Mouse (Mus musculus): ENCODE results near the gene Cks2. TPM values are rescaled to one million over a fixed set of nuclear protein-coding genes. Genes with fewer than 3 reads are reported as not detected.
"Not testable (repeated sequence)": the region's sequence is repeated elsewhere in the genome, so short reads cannot be mapped to it uniquely, and the experiment has no call there.

Cks2 gene
- polyA plus RNA-seq, 1 experiment: 95.1 TPM

- peaks cover 4% of the 10 kb centered on the region for H3K79me2 ChIP-seq (ENCODE audit: control insufficient read depth, insufficient read depth)
- TF ChIP-seq TCF3 (IDR thresholded peaks at IDR 0.05; ENCODE audit: insufficient read length, low read depth) (no peak), CEBPB (IDR thresholded peaks at IDR 0.05; ENCODE audit: insufficient read depth, poor library complexity, severe bottlenecking) (no peak), MYOD1 (IDR thresholded peaks at IDR 0.05; ENCODE audit: control insufficient read depth in 1 of 3, insufficient read length in 2 of 3, low read depth in 2 of 3) (no peak), MYOG (IDR thresholded peaks at IDR 0.05; ENCODE audit: control insufficient read depth in 1 of 3, insufficient read depth in 1 of 3, insufficient read length in 2 of 3, low read depth in 2 of 3) (no peak), POLR2A (IDR thresholded peaks at IDR 0.05; ENCODE audit: insufficient read length, low read depth) (no peak), E2F4 (IDR thresholded peaks at IDR 0.05; ENCODE audit: insufficient read depth) (no peak), REST (IDR thresholded peaks at IDR 0.05; ENCODE audit: insufficient read depth, insufficient read length) (no peak), MAX (IDR thresholded peaks at IDR 0.05; ENCODE audit: low read depth) (no peak), TCF12 (IDR thresholded peaks at IDR 0.05; ENCODE audit: insufficient read depth, poor library complexity, severe bottlenecking) (no peak), USF1 (IDR thresholded peaks at IDR 0.05; ENCODE audit: low read depth) (no peak), SRF (IDR thresholded peaks at IDR 0.05; ENCODE audit: control insufficient read depth, insufficient read length, low read depth) (no peak), POLR2AphosphoS2 (IDR thresholded peaks at IDR 0.05; ENCODE audit: insufficient read length, low read depth) (no peak)
Measured at GRCm38 (mm10) chr13:51658094-51658493, 13.1 kb downstream of the Cks2 start.

GRCm38 (mm10) chr13:51659573-51659972, 14.5 kb downstream of the Cks2 start:
- Histone ChIP-seq H3K36me3 (ENCODE audit: control insufficient read depth, insufficient read depth) (peaks cover 41% of the 10 kb centered on the region), H3K27me3 (ENCODE audit: control insufficient read depth, insufficient read depth, insufficient read length) (no peaks in the 10 kb centered on the region), H3K4me3 (no peak overlapping the region), H3K79me2 (ENCODE audit: control insufficient read depth, insufficient read depth) (no peaks in the 10 kb centered on the region), H3ac (ENCODE audit: control insufficient read depth, insufficient read length) (no peak overlapping the region), H3K4me2 (ENCODE audit: low read depth) (no peak overlapping the region)
- TF ChIP-seq TCF3 (IDR thresholded peaks at IDR 0.05; ENCODE audit: insufficient read length, low read depth): no peak
- no peak for TF ChIP-seq MYOG (IDR thresholded peaks at IDR 0.05; ENCODE audit: control insufficient read depth in 1 of 3, insufficient read depth in 1 of 3, insufficient read length in 2 of 3, low read depth in 2 of 3)
- no peak for TF ChIP-seq TCF12 (IDR thresholded peaks at IDR 0.05; ENCODE audit: insufficient read depth, poor library complexity, severe bottlenecking)
- no peak for TF ChIP-seq MAX (IDR thresholded peaks at IDR 0.05; ENCODE audit: low read depth)

More at GRCm38 (mm10) chr13:51658094-51658493, 13.1 kb downstream of the Cks2 start:
- no peak overlapping the region for H3K4me3 ChIP-seq
- H3ac ChIP-seq (ENCODE audit: control insufficient read depth, insufficient read length): no peak overlapping the region
- peaks cover 43% of the 10 kb centered on the region for H3K36me3 ChIP-seq (ENCODE audit: control insufficient read depth, insufficient read depth)
- H3K4me2 ChIP-seq (ENCODE audit: low read depth): no peak overlapping the region
- no peaks in the 10 kb centered on the region for H3K27me3 ChIP-seq (ENCODE audit: control insufficient read depth, insufficient read depth, insufficient read length)

- H3K4me3 ChIP-seq: no peak overlapping the region
- H3ac ChIP-seq (ENCODE audit: control insufficient read depth, insufficient read length): no peak overlapping the region
- no peaks in the 10 kb centered on the region for H3K79me2 ChIP-seq (ENCODE audit: control insufficient read depth, insufficient read depth)
- TF ChIP-seq REST (IDR thresholded peaks at IDR 0.05; ENCODE audit: insufficient read depth, insufficient read length) (no peak), CEBPB (IDR thresholded peaks at IDR 0.05; ENCODE audit: insufficient read depth, poor library complexity, severe bottlenecking) (no peak), TCF3 (IDR thresholded peaks at IDR 0.05; ENCODE audit: insufficient read length, low read depth) (no peak)
- peaks cover 27% of the 10 kb centered on the region for H3K36me3 ChIP-seq (ENCODE audit: control insufficient read depth, insufficient read depth)
- H3K27me3 ChIP-seq (ENCODE audit: control insufficient read depth, insufficient read depth, insufficient read length): no peaks in the 10 kb centered on the region
- no peak overlapping the region for H3K4me2 ChIP-seq (ENCODE audit: low read depth)
Measured at GRCm38 (mm10) chr13:51663561-51663960, 18.5 kb downstream of the Cks2 start.

- not testable (repeated sequence) for H3K79me2 ChIP-seq (ENCODE audit: control insufficient read depth, insufficient read depth); H3K27me3 ChIP-seq (ENCODE audit: control insufficient read depth, insufficient read depth, insufficient read length); H3K4me3 ChIP-seq; H3K4me2 ChIP-seq (ENCODE audit: low read depth); H3ac ChIP-seq (ENCODE audit: control insufficient read depth, insufficient read length)
- peaks cover 35% of the 10 kb centered on the region for H3K36me3 ChIP-seq (ENCODE audit: control insufficient read depth, insufficient read depth)
Measured at GRCm38 (mm10) chr13:51668195-51668594, 23.2 kb downstream of the Cks2 start.

- H3K4me3 ChIP-seq: no peak overlapping the region
- no peak overlapping the region for H3K4me2 ChIP-seq (ENCODE audit: low read depth)
- no peaks in the 10 kb centered on the region for H3K79me2 ChIP-seq (ENCODE audit: control insufficient read depth, insufficient read depth)
- peaks cover 45% of the 10 kb centered on the region for H3K36me3 ChIP-seq (ENCODE audit: control insufficient read depth, insufficient read depth)
- H3K27me3 ChIP-seq (ENCODE audit: control insufficient read depth, insufficient read depth, insufficient read length): no peaks in the 10 kb centered on the region
- TF ChIP-seq MYOD1 (IDR thresholded peaks at IDR 0.05; ENCODE audit: control insufficient read depth in 1 of 3, insufficient read length in 2 of 3, low read depth in 2 of 3): peak in 1 of 3 experiments; percentile 17
- no peak for TF ChIP-seq POLR2A (IDR thresholded peaks at IDR 0.05; ENCODE audit: insufficient read length, low read depth)
- no peak overlapping the region for H3ac ChIP-seq (ENCODE audit: control insufficient read depth, insufficient read length)
Measured at GRCm38 (mm10) chr13:51676641-51677040, 31.6 kb downstream of the Cks2 start.

GRCm38 (mm10) chr13:51677041-51677440, 32.0 kb downstream of the Cks2 start:
- TF ChIP-seq POLR2AphosphoS2 (IDR thresholded peaks at IDR 0.05; ENCODE audit: insufficient read length, low read depth) (no peak), POLR2A (IDR thresholded peaks at IDR 0.05; ENCODE audit: insufficient read length, low read depth) (no peak), REST (IDR thresholded peaks at IDR 0.05; ENCODE audit: insufficient read depth, insufficient read length) (no peak), MYOG (IDR thresholded peaks at IDR 0.05; ENCODE audit: control insufficient read depth in 1 of 3, insufficient read depth in 1 of 3, insufficient read length in 2 of 3, low read depth in 2 of 3) (no peak), MYOD1 (IDR thresholded peaks at IDR 0.05; ENCODE audit: control insufficient read depth in 1 of 3, insufficient read length in 2 of 3, low read depth in 2 of 3) (no peak), CEBPB (IDR thresholded peaks at IDR 0.05; ENCODE audit: insufficient read depth, poor library complexity, severe bottlenecking) (no peak), SRF (IDR thresholded peaks at IDR 0.05; ENCODE audit: control insufficient read depth, insufficient read length, low read depth) (no peak), MAX (IDR thresholded peaks at IDR 0.05; ENCODE audit: low read depth) (no peak), TCF3 (IDR thresholded peaks at IDR 0.05; ENCODE audit: insufficient read length, low read depth) (no peak)
- Histone ChIP-seq H3K4me2 (ENCODE audit: low read depth) (no peak overlapping the region), H3ac (ENCODE audit: control insufficient read depth, insufficient read length) (no peak overlapping the region), H3K36me3 (ENCODE audit: control insufficient read depth, insufficient read depth) (peaks cover 46% of the 10 kb centered on the region), H3K79me2 (ENCODE audit: control insufficient read depth, insufficient read depth) (no peaks in the 10 kb centered on the region), H3K27me3 (ENCODE audit: control insufficient read depth, insufficient read depth, insufficient read length) (no peaks in the 10 kb centered on the region), H3K4me3 (no peak overlapping the region)

Measured in myocyte (in vitro differentiated cells).